Mouse (Mus musculus): ENCODE data around the gene 3110009E18Rik. TPM values are rescaled to one million over a fixed set of nuclear protein-coding genes. Genes with fewer than 3 reads are reported as not detected.
A peak's percentile ranks its signal among the peaks of the same experiment; 100 is the strongest.

3110009E18Rik gene
- 10 to 100 TPM; 21.6 to 30.4 TPM for polyA plus RNA-seq (2017; shearing (Covaris generic))

- ATAC-seq: peak; percentile 99
These were observed at the start of gene 3110009E18Rik, which contains the start of gene Dbi for GRCm38 (mm10) chr1:120120969-120121811. Gene 3110009E18Rik, plus strand, starts transcription at chr1:120121187. Gene Dbi, minus strand, starts transcription at chr1:120121078.

- no peak for ATAC-seq
These were observed 48.1 kb upstream of the 3110009E18Rik start for GRCm38 (mm10) chr1:120072900-120073299.

GRCm38 (mm10) chr1:120073519-120074306, 47.3 kb upstream of the 3110009E18Rik start, which contains the start of gene Tmem37:
Gene Tmem37, minus strand, starts transcription at chr1:120074074.
- peak; percentile 53 for ATAC-seq

GRCm38 (mm10) chr1:120074307-120074702, 46.7 kb upstream of the 3110009E18Rik start:
- no peak for ATAC-seq

GRCm38 (mm10) chr1:120074931-120075330, 46.1 kb upstream of the 3110009E18Rik start:
- no peak for ATAC-seq

DNA sequence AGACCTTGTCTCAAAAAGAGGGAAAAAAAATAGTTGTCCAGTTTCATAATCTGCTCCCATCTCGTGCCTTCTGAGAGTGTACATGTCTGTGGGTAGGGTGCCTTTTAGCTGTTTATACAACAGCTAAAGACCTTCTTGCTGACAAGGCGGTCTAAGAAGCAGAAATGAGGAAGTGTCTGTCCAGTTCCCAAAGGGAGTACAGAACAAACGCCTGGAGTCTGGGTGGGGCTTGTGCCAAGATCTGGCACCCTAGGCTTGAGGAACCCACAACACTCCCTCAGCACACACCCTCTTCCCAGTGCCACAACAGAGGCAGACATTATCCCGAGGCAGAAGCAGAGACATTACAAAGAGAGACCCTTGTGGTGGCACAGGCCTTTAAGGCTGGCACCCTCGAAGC, 45.5 kb upstream of the 3110009E18Rik start:
- no peak for ATAC-seq

DNA sequence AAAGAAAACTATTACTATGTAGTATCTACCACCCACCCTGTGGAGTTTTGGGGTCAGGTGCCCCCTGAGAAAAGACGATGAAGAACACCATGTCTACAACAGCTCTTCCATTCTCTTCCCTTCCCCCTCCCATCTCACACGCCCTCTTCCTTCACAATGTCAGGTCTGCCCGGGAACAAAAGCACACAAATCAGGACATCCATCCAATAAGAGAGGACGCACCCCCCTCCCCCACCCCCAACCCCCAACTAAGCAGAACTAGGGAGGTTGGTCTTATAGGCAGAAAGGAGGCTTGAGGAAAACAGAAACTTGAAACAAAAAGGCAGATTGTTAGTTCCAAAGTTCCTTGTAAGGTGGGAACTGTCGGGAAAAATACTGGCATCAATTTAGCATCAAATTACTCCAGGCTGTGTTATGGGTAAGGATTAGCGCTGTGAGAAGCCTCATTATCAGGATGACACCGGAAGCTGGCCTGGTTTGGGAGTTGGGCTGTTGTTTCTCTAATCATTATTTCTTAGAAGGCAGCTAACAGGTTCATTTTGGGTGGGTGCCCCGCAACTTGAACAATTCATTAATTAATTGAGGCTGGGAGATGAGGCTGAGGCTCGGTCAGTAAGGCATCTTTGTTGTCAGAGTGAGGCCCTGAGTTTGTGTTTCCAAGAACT, 43.1 kb upstream of the 3110009E18Rik start:
- ATAC-seq: no peak

DNA sequence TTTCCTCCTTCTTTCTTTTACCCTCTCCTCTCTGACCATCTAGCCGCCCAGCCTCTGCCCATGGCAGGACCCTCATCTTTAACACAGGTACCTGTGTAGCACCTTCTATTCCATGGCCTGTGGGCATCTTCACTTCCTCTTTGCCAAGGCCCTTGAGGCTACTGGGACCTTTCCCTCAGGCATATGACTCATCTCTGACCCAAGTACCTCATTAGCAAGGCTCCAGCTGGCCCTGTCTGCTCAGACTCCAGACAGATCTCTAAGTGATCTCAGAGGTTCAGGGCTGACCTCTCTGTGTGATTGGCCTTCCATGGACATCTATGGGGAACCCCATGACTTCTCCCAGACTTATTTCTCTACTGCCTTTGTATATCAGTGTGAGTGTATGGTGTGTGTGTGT, 40.4 kb upstream of the 3110009E18Rik start:
- ATAC-seq: no peak

DNA sequence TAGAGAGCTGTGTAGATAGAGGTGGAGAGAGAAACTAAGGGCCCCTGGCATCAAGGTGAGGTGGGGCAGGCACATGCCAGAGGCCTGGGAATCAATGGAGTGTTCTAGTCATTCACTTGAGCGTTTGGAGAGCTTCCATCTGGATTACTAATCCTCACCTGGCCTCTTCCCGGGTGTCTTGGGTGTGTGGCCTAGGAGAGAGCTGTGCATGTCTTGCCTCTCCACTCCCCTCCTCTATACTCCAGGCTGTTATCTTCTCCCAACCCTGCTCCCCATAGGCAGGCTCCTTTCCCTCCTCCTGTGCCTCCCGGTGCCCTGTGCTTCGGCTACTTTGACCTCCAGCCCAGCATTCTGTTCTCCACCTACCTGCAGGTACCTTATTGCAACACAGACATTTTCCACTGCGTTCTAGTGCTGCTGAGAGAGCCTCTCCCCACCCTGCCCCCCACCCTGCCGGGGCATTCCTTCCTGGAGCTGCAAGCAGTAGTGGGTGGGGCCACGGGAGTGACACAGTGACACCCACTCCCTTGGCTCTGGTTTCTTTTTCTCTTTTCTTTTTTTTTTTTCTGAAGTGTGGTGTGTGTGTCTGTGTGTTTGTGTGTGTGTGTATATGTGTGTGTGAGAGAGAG, 37.9 kb upstream of the 3110009E18Rik start:
- ATAC-seq: no peak

DNA sequence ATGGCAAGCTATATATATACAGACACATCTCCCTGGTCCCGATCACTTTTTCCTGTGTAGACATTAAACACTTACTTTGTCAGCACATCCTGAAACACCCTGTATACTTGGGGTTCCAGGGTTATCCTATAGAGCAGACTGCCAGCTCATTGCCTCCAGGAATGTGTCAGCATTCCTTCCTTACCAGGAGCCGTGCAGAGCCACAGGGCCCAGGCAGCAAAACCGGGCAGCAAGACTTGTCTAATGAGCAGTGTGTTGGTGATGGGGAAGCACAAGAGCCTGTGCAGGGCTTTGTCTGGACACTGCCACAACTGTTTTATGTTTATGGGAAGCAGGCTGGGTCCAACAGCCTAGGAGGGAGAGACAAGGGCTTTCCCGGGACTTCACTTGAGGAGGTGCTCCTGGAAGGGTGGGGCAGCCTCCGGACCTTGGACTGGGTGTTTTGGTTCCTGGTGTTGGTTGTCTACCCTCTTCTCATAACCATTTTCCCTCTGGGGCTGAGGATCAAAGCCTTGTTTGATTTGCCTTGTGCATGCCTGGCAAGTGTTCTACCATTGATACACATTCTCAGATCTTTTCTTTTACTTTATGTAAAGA, 37.0 kb upstream of the 3110009E18Rik start:
- ATAC-seq: no peak

DNA sequence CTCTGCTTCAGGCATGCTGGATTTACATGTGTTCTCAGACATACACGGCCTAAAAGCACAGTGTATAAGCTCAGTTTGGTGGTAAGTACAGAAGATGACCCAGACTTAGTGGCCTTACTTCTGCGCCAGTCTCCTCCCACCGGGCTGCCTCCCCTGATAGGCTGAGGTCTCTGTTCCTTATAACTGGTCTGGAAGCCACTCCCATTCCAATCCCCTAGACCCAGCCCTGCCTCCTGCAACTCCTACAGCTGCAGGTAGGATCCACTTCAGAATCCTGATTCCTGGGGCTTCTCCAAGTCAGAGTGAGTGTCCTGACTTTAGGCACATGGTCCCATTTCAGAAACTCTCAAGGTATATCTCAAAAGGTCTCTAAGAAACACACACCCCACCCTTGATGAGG, 35.3 kb upstream of the 3110009E18Rik start:
- ATAC-seq: no peak

DNA sequence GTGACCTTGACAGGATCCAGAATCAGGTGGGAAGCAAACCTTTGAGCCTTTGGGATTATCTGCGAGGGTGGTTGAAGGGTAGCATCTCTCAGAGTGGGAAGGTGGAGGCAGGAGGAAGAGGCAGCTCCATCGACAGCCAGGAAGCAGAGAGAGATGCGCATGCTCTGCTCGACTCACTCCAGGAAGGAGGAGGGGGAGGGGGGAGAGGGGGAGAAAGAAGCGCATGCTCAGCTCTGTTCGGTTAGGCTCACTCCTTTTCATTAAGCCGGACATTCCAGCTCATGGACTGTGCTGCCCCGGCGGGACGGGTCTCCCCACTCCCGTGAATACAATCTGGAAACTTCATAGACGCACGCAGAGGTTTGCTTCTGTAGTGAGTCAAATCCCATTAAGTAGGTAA, 34.3 kb upstream of the 3110009E18Rik start:
- ATAC-seq: no peak

GRCm38 (mm10) chr1:120089180-120089579, 31.8 kb upstream of the 3110009E18Rik start:
- ATAC-seq: no peak

- ATAC-seq: no peak
These were observed 30.0 kb upstream of the 3110009E18Rik start for GRCm38 (mm10) chr1:120090880-120091570.

DNA sequence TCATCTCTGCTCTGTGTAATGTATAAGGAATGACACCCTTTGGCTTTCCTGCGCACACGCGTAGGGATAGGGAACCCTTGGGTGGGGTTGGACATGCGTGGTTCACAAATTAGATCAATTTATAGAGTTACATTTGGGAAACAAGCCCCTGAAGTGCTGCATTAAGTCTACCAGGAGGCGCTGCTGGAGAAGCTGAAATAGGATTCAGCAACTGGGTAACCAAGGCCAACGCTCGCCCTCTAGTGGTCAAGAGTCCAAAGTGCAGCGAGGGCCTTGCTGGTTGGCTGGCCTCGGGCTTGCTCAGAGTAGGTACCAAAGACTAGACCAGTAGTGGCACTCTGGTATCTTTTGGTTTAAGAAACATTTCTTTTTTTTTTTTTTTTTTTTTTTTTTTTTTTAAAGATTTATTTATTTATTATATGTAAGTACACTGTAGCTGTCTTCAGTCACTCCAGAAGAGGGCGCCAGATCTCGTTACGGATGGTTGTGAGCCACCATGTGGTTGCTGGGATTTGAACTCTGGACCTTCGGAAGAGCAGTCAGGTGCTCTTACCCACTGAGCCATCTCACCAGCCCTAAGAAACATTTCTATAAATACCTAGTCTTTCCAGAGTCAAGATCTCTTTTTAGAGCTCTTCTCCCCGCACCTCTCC, 27.4 kb upstream of the 3110009E18Rik start:
- ATAC-seq: peak; percentile 88

GRCm38 (mm10) chr1:120094920-120095319, 26.1 kb upstream of the 3110009E18Rik start:
- no peak for ATAC-seq

DNA sequence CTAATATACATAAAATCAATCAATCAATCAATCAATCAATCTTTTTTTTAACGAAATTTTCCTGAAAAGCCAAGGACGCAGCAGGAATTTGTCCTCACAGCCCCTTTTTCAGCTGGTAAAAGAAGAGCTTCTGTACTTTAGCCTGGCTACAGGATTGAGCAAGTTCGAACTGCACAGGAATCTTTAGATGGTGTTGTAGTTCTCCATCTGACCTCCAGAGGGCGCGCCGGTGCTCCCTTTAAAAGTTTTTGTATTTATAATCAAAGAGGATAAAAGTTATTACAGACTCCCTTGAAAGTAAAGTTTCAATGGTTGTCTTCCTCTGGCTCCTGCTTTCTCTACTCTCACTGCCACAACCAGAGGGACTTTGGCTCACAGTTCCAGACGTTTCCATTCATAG, 22.7 kb upstream of the 3110009E18Rik start:
- ATAC-seq: peak; percentile 45

DNA sequence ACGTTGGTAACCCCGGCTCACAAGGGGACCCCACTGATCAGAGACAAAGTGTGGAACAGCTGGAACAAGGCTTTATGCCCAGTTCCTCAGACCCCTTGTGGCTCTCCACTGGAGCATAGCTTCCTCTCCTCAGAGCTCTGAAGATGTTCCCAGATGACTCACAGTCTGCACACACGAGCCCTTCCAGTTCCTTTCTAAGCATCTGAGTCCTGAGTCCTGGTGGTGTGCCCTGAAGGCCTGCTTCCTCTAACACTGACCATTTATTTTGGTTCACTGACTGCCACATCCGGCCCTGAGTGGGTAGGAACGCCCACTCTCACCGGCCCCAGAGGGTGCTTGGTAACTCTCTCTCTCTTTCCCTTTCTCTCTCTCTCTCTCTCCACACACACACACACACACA, 21.5 kb upstream of the 3110009E18Rik start:
- ATAC-seq: peak; percentile 42

DNA sequence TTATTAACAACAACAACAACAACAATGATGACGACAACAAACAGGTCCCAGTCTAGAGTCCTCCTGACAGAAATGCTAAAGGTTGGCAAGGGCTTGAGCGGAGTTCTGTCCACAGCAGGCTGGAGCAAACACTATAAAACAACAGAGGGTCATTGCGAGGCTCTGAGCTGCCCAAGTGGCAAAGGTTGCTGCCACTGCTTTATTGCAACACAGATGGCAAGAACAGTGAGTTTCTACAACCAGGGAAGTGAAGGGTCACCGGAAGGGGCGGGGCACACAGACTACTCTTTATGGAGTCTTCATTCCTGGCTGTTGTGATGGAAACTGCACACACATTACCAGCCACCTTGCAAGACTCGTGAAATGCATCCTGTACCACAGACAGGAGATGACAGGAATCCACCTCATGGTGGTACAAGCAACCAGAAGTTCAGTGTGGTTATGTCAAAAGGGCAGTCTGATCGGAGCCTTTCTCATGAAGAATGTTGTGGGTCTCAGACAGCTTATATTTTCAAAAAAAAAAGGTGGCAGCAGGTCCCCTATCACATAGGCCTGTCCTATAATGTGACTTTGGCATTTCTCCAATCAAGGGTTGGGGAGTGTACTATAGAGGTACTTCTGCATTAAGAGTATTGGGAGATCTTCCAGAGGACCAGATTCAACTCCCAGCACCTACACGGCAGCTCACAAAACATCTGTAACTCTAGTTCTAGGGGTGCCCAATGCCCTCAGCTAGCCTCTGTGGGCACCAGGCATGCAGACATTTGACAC, 20.3 kb upstream of the 3110009E18Rik start:
- no peak for ATAC-seq

DNA sequence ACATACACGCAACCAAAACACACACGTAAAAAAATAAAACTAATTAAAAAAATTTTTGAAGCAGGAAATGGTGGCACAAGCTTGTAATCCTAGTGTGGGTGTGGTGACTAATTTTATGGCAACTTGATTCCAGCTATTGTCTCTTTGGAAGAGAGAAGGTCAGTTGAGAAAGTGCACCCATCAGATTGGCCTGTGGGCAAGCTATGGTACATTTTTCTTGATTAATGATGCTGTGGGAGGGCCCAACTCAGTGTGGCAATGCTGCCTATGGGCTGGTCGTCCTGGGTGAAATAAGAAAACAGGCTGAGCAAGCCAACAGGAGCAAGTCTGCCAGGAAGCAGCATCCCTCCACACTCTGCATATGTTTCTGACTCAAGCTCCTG, 19.8 kb upstream of the 3110009E18Rik start:
- ATAC-seq: no peak
